Mouse (Mus musculus): Measurements from ENCODE around the gene Map1b. TPM values are rescaled to one million over a fixed set of nuclear protein-coding genes. Genes with fewer than 3 reads are reported as not detected.

Gene Map1b
- polyA plus RNA-seq (2014; fragmentation: Illumina TruSeq; extraction: RNeasy Lipid Tissue Mini Kit (QIAGEN cat#74804); ENCODE audit: low read depth, low replicate concordance), result 2.7 TPM

GRCm38 (mm10) chr13:99516448-99516881 lies at the start of gene Map1b:
Gene Map1b, minus strand, starts transcription at chr13:99516540.

Other genes starting within 250 kb of the Map1b start
- gene Ptcd2, start 171.8 kb downstream of the Map1b start, polyA plus RNA-seq (2014; fragmentation: Illumina TruSeq; extraction: RNeasy Lipid Tissue Mini Kit (QIAGEN cat#74804); ENCODE audit: low read depth, low replicate concordance), result 71.1 TPM
- 42.5 TPM for gene Mrps27, start 171.8 kb downstream of the Map1b start, polyA plus RNA-seq (2014; fragmentation: Illumina TruSeq; extraction: RNeasy Lipid Tissue Mini Kit (QIAGEN cat#74804); ENCODE audit: low read depth, low replicate concordance)

All from kidney, adult 10 weeks (tissue).